Mouse (Mus musculus): ENCODE data around the gene Exoc7. TPM values are rescaled to one million over a fixed set of nuclear protein-coding genes. Genes with fewer than 3 reads are reported as not detected.

Gene Exoc7
- 7.1 and 8.8 TPM in 2 replicates for polyA plus RNA-seq (2012; rRNA removed)
- 14.9 and 16.7 TPM in 2 replicates for polyA plus RNA-seq (2014; fragmentation: Nextera tagmentation; extraction: Ambion mirVana)

DNA sequence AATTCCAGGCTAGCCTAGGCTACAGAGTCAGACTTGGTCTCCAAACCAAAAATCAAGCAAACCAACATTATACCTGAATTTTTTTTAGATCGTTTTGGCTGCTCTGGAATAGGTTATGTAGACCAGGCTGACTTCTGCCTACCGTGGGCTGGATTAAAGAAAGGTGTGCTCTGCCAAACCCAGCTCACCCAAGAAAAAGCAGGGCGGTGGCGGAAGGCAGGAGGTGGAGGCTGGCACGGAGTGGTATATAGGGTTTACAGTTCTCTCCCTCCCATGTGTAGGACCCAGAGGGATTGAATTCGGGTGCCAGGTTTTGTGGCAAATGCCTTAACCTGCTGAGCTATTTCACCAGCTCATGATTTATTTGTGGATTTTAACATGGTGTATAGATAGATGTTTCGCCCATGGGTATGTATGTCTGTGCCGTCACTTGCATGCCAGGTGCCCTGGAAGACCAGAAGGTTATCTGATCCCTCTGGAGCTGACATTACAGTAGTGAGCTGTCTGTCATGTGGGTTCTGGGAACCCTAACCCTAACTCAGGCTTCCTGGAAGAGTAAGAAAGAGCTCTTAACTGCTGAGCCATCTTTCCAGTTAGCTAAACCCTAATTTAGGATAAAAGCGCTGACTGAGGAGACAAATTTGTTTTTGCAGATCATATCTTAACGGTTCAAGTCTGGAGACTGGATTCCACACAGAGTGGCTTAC lies at the start of gene Exoc7:
Gene Exoc7 (minus strand): TSS at position 215 of the 707 bp plus-strand sequence.
- Histone ChIP-seq H3K4me1 (replicated peaks; ENCODE audit: control insufficient read depth in 2 of 2, insufficient read depth in 2 of 2, low read length in 1 of 2) (peaks cover 19 to 26% of the 10 kb centered on the region in 2 experiments), H3K27me3 (ENCODE audit: control insufficient read depth, insufficient read depth, low read length) (no peaks in the 10 kb centered on the region), H3K4me2 (ENCODE audit: low read depth) (peak within 1 kb of the TSS; percentile 85), H3K36me3 (replicated peaks; ENCODE audit: control insufficient read depth, insufficient read depth, low read depth) (peaks cover 2% of the 10 kb centered on the region; the same call in 1 of the 2 replicates), H3K4me3 (ENCODE audit: insufficient read depth in 1 of 2, low read depth in 2 of 2, low read length in 2 of 2) (peak within 1 kb of the TSS; percentile 77 to 83), H3K9me3 (ENCODE audit: control insufficient read depth, low read length) (no peaks in the 10 kb centered on the region; the same call in 1 of the 2 replicates), H3K9ac (replicated peaks) (peak within 1 kb of the TSS; percentile 76), H3K27ac (peak within 1 kb of the TSS; percentile 83)
- peak in 1 of 3 experiments; percentile 66 for DNase-seq (ENCODE audit: low read depth in 3 of 3, low spot score in 3 of 3)
- 51% methylated on average over 10 of the region's 10 CpGs for WGBS (ENCODE audit: insufficient replicate concordance)
- TF ChIP-seq CTCF (IDR thresholded peaks at IDR 0.05; ENCODE audit: low read depth) (no peak), EP300 (IDR thresholded peaks at IDR 0.05; ENCODE audit: low read depth) (no peak)
- peak; percentile 25; the same call in 1 of the 2 replicates for ATAC-seq (ENCODE audit: insufficient read depth)

DNA sequence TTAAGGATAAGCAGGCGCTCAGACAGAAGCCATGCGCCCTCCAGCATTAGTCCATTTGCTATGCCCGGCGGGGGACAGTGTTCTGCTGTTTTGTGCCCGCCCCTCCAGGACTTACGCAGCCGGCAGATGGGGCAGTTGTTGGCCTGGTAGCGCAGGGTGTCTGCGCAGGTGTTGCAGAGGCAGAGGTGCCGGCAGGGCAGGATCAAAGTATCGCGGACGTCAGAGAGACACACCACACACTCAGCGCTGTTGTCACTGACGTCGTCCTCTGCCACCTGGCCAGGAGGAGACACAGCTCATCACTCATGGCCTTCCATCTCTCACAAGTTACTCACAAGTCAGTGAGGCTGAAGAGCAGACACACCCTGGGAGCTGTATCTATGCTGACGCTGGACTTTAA lies 47.5 kb upstream of the Exoc7 start:
- no peak for TF ChIP-seq CTCF (IDR thresholded peaks at IDR 0.05; ENCODE audit: low read depth)
- TF ChIP-seq EP300 (IDR thresholded peaks at IDR 0.05; ENCODE audit: low read depth): no peak
- H3K36me3 ChIP-seq (replicated peaks; ENCODE audit: control insufficient read depth, insufficient read depth, low read depth): no peaks in the 10 kb centered on the region
- H3K27me3 ChIP-seq (ENCODE audit: control insufficient read depth, insufficient read depth, low read length): no peaks in the 10 kb centered on the region
- H3K9ac ChIP-seq (replicated peaks): no peak overlapping the region
- H3K27ac ChIP-seq: no peak overlapping the region
- ATAC-seq (ENCODE audit: insufficient read depth) (no peak), DNase-seq (ENCODE audit: low read depth in 3 of 3, low spot score in 3 of 3) (no peak)
- WGBS (ENCODE audit: insufficient replicate concordance): 68% methylated on average over 17 of the region's 17 CpGs
- H3K4me3 ChIP-seq (ENCODE audit: insufficient read depth in 1 of 2, low read depth in 2 of 2, low read length in 2 of 2): no peak overlapping the region
- H3K9me3 ChIP-seq (ENCODE audit: control insufficient read depth, low read length): no peaks in the 10 kb centered on the region
- no peaks in the 10 kb centered on the region for H3K4me1 ChIP-seq (replicated peaks; ENCODE audit: control insufficient read depth in 2 of 2, insufficient read depth in 2 of 2, low read length in 1 of 2)
- no peak overlapping the region for H3K4me2 ChIP-seq (ENCODE audit: low read depth)

DNA sequence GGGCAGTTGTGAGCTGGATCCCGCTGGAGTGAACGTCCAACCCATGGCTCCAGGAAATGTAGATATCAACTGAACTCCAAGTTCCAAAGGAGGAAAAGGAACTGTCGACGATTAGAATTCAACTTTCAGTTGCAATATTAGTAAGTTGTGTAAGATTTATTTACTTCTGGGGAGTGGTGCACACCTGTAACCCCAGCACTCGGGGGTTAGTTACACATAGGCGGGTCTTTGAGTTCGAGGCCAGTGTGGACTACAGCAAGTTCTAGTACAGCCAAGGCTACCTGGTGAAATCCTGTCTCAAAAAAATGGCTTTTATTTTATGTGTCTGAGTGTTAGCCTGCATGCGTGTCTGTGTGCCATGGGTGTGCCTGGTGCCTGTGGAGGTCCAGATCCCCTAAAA lies 46.5 kb upstream of the Exoc7 start:
- Histone ChIP-seq H3K27ac (no peak overlapping the region), H3K9ac (replicated peaks) (no peak overlapping the region), H3K36me3 (replicated peaks; ENCODE audit: control insufficient read depth, insufficient read depth, low read depth) (no peaks in the 10 kb centered on the region), H3K4me3 (ENCODE audit: insufficient read depth in 1 of 2, low read depth in 2 of 2, low read length in 2 of 2) (no peak overlapping the region), H3K4me1 (replicated peaks; ENCODE audit: control insufficient read depth in 2 of 2, insufficient read depth in 2 of 2, low read length in 1 of 2) (no peaks in the 10 kb centered on the region), H3K4me2 (ENCODE audit: low read depth) (no peak overlapping the region), H3K9me3 (ENCODE audit: control insufficient read depth, low read length) (no peaks in the 10 kb centered on the region), H3K27me3 (ENCODE audit: control insufficient read depth, insufficient read depth, low read length) (no peaks in the 10 kb centered on the region)
- 70% methylated on average over 8 of the region's 8 CpGs for WGBS (ENCODE audit: insufficient replicate concordance)
- no peak for ATAC-seq (ENCODE audit: insufficient read depth)
- no peak for DNase-seq (ENCODE audit: low read depth in 3 of 3, low spot score in 3 of 3)
- TF ChIP-seq EP300 (IDR thresholded peaks at IDR 0.05; ENCODE audit: low read depth) (no peak), CTCF (IDR thresholded peaks at IDR 0.05; ENCODE audit: low read depth) (no peak)

DNA sequence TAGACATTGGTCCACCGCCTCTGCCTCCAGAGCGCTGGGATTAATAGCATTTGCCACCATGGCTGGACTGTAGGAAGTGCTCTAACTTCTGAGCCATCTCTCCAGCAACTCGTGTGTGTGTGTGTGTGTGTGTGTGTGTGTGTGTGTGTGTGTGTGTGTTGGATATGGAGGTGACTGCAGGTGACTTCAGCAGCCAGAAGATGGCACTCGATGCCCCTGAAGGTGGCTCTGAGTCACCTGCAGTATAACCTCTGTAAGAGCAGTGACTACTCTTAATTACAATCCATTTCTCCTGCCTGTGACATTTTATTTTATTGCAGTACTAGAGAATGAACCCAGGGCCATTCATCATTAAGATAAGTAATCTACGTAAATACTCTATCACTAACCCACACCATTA lies 44.3 kb upstream of the Exoc7 start:
- Histone ChIP-seq H3K9me3 (ENCODE audit: control insufficient read depth, low read length) (no peaks in the 10 kb centered on the region), H3K9ac (replicated peaks) (no peak overlapping the region), H3K4me1 (replicated peaks; ENCODE audit: control insufficient read depth in 2 of 2, insufficient read depth in 2 of 2, low read length in 1 of 2) (no peaks in the 10 kb centered on the region), H3K27me3 (ENCODE audit: control insufficient read depth, insufficient read depth, low read length) (no peaks in the 10 kb centered on the region), H3K4me2 (ENCODE audit: low read depth) (no peak overlapping the region), H3K36me3 (replicated peaks; ENCODE audit: control insufficient read depth, insufficient read depth, low read depth) (no peaks in the 10 kb centered on the region), H3K27ac (no peak overlapping the region), H3K4me3 (ENCODE audit: insufficient read depth in 1 of 2, low read depth in 2 of 2, low read length in 2 of 2) (no peak overlapping the region)
- no peak; the same call in 1 of the 2 replicates for TF ChIP-seq CTCF (IDR thresholded peaks at IDR 0.05; ENCODE audit: low read depth)
- no peak for TF ChIP-seq EP300 (IDR thresholded peaks at IDR 0.05; ENCODE audit: low read depth)
- no peak for ATAC-seq (ENCODE audit: insufficient read depth)
- no peak for DNase-seq (ENCODE audit: low read depth in 3 of 3, low spot score in 3 of 3)
- WGBS (ENCODE audit: insufficient replicate concordance): 66% methylated on average over 5 of the region's 5 CpGs

DNA sequence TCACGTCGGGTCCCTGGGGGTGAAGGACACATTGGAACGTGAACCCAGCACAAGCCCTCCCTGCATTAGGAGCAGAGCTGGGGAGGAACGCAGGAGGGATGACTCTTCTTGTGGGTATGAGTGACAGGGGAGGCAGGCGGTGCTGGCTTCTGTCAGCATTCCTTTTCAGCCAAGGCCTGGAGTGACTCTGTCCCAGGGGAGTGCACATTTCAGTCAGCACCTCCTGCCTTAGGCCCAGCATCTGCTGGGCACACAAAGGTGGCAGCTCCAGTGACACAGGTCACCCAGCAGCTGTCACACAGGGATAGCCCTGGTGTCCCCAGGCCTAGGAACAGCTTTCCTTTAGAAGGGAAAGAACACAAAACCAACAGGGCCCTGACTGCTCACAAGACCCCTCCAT lies 40.9 kb upstream of the Exoc7 start:
- Histone ChIP-seq H3K36me3 (replicated peaks; ENCODE audit: control insufficient read depth, insufficient read depth, low read depth) (no peaks in the 10 kb centered on the region), H3K4me1 (replicated peaks; ENCODE audit: control insufficient read depth in 2 of 2, insufficient read depth in 2 of 2, low read length in 1 of 2) (no peaks in the 10 kb centered on the region), H3K4me2 (ENCODE audit: low read depth) (no peak overlapping the region), H3K27ac (no peak overlapping the region), H3K27me3 (ENCODE audit: control insufficient read depth, insufficient read depth, low read length) (no peaks in the 10 kb centered on the region), H3K9me3 (ENCODE audit: control insufficient read depth, low read length) (no peaks in the 10 kb centered on the region), H3K9ac (replicated peaks) (no peak overlapping the region), H3K4me3 (ENCODE audit: insufficient read depth in 1 of 2, low read depth in 2 of 2, low read length in 2 of 2) (no peak overlapping the region)
- no peak for ATAC-seq (ENCODE audit: insufficient read depth)
- WGBS (ENCODE audit: insufficient replicate concordance): 69% methylated on average over 5 of the region's 5 CpGs
- TF ChIP-seq EP300 (IDR thresholded peaks at IDR 0.05; ENCODE audit: low read depth): no peak
- no peak for TF ChIP-seq CTCF (IDR thresholded peaks at IDR 0.05; ENCODE audit: low read depth)
- DNase-seq (ENCODE audit: low read depth in 3 of 3, low spot score in 3 of 3): no peak
